Mouse (Mus musculus) CD4-positive, CD25-positive, alpha-beta regulatory T cell, adult 2 months (primary cell): ENCODE measurements at regions not wholly inside any gene's neighbourhood (a gene's known extent, or its start where the extent isn't known, plus 50 kb on each side); places are given as distances from the start of the nearest gene placed in this dataset.
A peak's percentile ranks its signal among the peaks of the same experiment; 100 is the strongest.

Experiments
- DNase-seq: peaks from one replicate; pipeline ENCODE4 v3.0.0-alpha.2; 2012; ENCODE audit warnings: low read depth, low spot score

DNA sequence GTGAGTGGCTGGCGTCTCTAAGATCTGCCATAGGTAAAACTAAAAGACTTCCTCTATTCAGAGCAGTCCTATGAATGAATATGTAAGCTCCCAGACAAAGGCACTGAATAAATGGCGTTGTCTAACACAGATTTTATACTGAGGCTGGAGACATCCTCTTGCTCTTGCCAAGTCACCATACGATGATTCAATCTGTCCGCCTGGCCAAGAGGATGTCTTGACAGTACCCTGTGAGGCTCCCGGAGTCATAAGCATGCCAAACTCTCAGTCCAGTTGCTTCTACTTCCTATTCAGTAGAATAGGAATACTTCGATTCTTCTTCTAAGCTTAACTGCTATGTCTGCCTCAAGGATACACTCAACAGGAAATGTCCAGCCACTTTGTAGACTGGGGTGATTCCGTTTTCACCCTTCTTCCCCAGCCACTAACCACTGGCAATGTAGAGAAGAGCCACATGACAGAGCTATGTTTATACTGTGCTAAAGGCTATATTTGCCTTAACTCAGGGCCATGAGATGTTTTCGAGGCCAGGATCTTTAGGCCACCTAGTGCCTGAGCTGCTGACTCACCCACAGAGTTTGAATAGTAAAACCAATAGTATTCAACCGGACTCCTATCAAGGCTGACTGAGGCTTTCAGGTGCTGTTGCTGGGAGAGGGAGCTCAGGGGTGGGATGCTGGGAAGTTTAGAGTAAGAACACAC is 188.7 kb upstream of the Atp5g3 start:
- no peak for DNase-seq

DNA sequence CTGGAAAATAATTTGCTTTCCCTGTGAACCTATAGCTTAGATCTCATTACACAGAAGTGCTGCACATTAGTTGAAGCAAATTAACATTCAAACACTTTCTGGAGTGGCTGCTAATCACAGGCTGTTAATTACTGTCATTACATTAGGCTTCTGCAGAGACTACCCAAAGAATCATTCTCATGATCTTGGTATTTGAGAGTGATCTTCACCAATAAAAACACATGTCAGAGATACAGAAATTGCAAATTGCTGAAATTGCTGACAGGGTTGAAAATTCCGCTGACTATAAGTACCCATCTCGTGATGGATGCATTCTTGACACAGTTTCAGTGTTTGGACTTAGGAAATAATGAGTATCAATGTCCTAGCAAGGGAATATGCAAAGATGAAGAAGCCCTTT is 185.7 kb upstream of the Atp5g3 start:
- no peak for DNase-seq

DNA sequence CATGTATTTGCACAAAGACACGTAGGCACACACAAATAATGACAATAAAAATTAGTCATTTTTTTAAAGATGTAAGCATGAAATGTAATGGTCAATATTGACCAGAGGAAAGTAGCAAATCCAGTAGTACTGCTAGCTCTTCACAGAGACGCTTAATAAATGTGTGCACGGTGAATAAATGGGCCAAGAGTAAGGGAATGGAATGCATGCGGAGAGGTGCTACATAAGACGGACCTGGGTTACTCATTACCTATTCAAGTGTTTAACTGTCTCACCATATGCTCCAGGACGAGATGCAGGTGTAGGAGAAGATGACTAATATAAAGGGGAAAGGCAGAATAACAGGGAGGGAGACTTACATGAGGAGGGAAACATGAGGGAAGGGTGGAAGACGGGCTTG is 182.4 kb upstream of the Atp5g3 start:
- DNase-seq = no peak

DNA sequence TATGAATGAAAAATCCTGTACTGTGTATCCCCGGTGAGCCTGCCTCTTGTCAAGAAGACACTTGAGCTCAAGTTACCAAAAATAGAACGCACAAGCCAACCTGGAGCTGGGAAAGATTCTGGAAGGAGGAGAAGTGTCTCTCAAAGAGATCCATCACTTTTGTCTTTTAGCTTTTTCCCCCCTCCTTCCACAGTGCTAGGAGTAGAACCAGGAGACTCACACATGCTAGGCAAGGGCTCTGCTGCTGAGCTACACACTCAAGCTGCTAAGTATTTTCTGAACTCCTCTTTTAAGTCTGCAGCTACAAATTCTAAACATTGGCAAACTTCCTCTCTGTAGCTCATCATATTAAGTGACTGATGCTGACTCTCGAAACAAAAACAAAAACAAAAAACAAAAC is 176.2 kb upstream of the Atp5g3 start:
- DNase-seq = no peak

DNA sequence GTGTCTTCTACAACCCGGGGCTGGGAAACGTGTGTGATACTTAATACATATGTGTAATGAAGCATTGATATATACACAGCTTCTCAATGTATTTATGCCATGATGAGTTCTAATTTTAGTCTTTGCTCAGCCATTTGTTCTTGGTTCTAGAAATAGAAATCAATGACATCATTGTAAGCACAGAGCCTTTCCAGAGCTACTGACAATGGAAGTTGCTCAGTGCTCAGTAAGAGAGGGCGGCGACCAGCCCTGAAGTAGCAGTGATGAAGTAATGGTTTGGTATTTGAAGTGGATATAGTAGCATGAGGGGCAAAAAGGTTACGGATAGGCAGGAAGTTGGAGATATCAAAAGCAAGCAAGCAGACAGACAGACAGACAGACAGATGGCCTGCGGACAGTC is 173.8 kb upstream of the Atp5g3 start:
- no peak for DNase-seq

DNA sequence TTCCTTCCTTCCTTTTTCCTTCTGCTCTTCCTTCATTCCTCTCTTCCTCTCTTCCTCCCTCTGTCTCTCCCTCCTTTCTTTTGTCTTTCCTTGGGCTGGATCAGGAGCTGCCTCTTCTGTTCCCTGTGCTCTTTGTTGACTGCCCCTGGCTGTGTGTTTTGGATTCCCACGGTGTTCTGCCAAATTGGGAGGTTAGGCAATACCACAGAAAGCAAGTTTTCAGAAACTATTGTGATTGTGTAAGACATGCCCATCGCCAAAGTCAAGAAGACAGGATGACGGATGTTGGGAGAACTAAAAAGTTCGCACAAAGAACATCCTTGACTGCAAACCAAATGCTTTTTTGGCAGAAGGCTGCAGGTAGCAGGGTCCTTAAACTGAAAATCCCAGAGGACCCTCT is 165.6 kb upstream of the Atp5g3 start:
- no peak for DNase-seq

DNA sequence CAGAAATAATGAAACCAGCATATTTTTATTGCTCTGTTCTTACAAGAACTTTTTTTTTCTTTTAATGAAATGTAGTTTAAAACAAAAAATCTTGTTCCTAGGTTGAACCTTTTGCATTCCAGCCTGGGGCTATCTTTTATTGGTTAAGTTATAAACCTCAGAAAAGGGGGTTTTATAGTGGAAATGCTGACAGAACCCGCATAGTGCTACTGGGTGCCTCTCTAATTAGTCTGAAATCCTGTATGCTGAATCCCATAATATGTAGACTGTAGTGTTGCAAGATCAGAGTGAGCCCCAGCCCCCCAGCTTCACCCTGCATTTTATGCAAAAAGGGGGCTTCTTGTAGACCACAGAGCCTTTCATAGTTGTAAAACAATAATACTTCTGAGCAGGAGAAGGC is 164.4 kb upstream of the Atp5g3 start:
- DNase-seq = no peak

DNA sequence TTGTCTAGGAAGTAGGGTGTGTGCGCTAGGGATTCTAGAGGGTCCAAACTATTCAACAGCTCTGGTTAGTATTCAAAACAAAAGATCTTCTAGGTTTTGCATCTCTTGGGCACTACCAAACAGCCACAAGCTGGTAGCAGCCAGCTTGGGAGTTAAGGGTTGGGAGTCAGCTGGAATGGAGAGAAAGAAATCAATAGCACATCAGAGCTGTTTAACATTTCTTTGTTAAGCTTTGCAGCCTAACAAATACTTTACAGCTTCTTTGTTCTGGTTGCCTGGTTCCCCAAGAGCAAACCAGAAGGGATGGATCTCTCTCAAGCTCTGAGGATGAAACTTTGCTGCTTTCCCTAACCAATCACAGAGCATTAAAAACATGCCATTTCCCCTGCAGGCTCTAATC is 162.3 kb upstream of the Atp5g3 start:
- DNase-seq = no peak

DNA sequence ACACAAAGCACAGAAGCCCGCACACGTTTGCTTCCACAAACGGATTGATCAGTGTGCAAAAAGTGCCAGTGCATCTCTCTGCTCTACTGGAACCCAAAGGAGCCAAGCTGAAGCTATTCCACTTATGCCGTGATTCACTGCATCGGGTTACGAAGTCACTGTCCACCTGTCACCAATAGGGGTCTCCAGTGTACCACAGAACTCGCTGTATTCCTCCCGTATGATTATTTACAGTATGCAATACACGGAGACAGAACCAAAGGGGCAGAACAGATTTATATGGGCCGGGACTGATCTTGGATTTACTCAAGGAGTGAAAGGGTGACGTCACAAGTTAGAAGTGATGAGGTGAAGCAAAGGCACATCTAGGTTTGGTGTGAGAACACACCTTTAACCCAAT is 155.5 kb upstream of the Atp5g3 start:
- DNase-seq = peak; percentile 44

DNA sequence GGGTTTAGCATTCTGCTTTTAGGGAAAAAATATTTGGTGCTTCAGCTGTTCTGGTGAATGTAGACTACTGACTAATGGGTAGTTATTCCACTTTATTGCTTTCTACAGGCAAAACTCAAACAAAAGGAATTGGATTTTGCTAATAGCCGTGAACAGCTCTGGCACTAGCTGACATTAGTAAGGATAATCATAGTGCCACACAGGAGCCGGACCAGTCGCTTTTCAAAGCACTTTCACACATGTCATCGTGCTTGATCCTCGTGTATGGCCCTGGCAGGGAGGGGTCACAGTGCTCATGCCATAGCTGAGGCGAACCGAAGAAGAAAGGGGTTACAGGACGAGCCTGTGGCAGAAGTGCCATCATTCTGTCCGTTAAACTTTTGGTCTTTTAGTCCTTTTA is 153.2 kb upstream of the Atp5g3 start:
- no peak for DNase-seq

DNA sequence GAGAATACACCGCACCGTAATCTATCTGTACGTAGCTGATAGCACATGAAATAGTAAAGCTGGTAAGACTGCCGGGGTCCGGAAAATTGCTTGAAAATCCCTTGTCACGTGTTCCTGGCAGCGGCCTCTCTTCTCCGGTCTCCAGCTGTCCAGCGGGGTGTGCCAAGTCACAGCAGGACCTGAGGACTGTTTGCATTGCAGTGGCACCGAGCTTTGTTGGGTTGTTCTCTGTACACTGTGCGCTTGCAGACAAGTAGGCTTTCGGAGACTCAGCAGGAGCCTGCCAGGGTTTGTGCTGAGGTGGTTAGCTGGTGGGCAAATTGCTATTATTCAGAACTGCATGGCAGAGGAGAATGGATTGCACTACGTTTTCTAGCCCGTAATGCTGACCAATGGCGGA is 152.7 kb upstream of the Atp5g3 start:
- no peak for DNase-seq

DNA sequence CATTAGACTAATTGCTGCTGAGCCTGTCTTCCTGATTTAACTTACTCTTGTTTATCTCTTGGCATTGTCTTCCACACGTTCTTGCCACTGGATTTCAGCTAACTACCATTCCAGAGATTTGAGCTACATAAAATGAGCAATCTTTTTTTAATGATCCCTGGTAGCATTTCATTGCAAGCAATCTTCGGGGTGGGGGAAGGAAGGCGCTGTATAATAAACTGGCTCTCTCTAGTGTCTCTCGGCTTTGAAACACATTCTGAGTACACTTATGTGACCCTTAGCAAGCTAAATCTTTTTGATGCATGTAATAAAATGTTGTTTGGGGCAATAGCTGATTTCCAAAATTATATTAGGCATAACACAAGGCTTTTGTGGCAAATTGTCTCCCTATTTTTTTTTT is 152.2 kb upstream of the Atp5g3 start:
- DNase-seq = no peak

DNA sequence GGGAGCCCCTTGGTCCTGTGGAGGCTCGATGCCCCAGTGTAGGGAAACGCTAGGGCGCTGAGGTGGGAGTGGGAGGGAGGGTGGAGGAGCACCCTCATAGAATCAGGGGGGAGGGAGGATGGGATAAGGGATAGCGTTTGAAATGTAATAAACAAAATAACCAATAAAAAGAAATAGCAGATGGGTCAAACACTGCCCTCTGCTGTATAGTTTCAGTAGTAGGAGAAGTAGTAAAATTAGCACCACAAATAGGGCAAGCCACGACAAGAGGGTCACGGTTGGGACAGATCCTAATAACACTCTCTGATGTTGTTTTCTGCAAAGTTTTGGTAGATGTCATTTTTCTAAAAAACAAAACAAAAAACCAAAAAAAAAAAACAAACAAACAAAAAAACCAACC is 131.3 kb upstream of the Atp5g3 start:
- DNase-seq = no peak

DNA sequence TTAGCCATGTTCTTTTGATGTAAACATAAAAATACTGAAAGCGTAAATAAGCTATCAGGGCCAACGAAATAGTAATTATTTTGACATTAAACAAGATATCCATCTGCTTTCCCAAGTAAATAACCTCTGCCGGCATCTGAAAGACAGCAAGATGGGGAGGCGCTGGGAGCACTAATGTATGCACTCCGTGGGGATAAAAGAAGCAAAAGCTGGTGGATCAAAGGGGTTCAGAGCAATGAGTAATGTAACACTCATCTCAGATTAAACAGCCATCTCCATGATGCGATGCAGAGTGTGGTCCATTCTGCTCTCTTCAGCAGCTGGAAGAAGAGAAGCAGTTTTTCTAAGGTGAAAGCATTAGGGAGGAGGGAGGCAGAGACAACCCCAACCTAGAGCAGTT is 128.5 kb upstream of the Atp5g3 start:
- DNase-seq = no peak

DNA sequence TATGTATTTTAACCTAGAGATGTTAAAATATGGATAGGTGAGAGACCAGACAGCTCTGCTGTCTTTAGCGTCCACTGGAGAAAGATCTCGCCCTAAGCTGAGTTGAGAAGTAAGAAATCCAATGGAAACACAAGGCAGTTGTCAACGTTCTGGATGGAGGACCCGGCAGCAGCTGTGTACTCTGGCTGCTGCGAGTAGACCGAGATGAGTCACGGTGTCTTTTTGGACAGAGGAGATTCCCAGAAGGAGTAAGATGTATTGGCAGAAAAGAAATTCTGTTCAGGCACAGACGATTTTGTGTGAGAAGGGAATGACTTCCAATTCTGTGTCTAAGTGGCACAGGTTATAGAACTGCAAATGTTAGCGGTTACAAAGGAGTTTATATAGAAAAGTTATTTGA is 124.9 kb upstream of the Atp5g3 start:
- DNase-seq = no peak

DNA sequence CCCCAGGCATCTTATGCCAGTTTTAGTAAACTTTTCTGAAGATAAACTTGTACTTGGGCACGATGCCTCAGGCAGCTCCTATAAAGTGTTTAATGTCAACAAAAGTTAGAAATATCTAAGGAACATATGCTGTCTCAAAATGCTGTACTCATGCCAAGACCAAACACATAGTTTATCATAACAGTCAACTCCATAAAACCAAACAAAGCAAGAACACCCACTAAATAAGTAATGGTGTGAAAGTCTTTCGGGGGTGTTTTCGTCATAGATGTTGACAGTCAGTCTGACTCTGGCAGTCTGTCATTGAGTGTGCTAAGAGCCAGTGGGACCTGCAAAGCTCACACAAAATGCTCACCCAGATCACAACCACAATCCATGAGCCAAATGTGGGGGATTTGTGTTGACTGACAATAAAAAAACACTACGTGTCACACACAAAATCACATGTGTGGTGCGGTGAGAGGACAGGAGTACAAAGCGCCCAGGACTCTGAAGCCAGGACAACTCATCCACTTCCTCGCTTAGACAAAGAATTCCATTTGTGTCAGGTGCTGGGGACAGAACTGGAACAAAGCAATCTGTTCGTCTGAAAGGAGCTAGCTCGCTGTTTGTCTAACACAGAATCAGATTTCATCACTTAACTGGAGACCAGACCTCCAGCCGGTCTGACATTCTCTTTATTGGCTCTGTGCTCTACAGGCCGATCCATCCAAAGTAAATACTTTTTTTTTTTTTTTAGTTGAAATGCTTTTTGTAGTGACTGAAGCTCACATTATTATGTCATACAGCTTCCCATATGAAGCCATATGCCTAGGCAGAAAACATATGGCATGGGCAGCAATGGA is 121.3 kb upstream of the Atp5g3 start:
- no peak for DNase-seq

DNA sequence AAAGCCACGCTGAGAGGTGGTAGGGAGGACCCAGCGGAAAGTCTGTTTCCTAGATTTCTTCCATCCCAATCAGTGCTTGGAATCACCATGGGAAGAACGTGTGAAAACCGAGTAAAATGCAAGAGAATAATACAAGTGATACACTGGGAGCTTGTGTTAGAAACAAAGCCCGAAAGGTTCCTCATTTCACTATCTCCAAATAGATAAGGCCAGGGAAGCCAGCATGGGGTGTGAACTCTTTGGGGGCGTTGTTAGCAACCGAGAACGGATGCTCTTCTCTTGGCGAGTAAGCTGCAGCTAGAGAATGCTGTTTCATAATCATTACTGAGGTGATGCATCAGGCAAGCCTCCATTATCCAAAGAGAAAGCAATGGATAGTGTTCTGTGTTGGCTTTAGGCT is 118.8 kb upstream of the Atp5g3 start:
- no peak for DNase-seq

DNA sequence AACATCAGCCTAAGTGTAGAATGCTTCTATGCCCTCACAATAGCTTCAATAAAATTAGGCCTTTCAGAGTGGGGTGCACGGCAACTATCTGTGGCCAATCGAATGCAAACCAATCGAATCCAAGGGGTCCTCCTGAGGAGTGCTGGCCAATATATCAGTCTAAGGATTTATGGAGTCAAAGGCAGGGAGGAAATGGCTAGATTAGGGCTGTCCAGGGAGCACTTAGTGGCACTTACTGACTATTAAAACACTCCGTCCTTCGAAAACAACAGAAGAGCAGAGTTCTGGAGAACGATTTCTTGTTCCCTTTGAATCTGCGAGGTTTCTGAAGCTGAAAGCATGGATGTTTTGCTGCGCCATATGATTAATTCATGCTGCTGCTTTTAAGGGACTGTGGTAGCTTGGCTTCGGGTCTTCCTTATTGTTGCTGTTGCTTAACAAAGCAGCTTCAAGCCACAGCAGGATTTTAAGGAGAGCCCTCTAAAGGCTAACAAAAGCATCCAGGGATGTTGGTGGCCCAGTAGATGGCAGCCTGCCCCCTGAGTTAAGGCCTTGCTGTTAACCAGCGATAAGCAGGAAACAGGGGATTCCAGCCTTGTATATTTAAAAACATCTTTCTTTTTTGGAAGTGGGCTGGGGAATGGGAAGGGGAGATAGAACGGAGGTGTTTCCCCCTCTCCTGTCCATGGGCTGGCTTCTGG is 116.4 kb upstream of the Atp5g3 start:
- DNase-seq = no peak

DNA sequence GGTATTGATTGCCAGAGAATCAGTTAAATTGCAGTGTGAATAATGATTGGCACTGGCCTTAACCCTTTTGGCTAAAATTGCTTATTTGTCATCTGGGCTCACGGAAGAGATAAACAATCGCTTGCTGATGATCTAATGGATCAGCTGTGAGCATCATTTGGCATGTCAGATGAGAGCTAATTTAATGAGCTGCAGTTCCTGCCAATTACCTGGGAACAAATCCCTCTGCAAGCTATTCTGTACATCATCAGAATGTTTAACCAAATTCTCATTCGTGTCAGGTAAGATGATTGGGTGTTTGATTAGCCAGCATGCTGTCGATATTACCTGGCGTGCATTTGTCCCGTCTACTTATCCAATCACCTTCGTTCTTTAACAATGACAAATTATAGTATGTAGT is 104.0 kb upstream of the Atp5g3 start:
- DNase-seq = no peak

DNA sequence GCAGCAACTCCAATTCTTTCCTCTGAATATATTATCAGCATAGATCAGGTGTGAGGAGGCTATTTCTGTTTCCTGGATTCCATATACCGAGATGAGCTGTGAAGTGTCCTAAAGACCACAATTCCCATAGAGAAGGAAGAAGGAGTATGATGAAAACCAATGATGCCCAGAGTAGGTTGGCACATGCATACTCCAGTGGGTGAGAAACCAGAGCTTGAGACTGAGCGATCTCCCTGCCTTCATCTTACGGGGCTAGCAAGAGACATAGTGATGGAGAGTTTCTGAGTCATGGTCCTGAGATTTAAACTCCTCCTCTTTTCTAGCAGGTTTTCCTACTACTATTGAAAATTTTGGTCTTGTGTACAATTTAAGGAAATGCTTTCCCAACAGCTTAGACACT is 103.1 kb upstream of the Atp5g3 start:
- no peak for DNase-seq

DNA sequence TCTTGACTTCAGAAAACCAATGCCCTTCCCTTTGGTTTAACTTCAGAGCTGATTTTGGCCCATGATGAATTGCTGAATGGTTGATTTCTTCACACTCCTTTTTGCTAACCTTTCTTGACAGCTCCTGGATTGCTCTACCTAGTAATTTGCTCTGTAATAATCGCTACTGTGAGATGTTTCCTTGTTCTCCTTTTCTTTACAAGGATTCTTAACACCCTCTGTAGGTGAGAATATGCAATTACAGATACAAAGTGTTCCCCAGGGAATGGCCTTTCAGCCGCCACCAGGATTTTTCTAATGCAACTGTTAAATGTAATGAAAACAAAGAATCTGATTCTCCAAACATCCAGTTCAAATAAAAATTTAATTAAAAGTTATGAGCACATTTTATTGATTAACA is 87.4 kb upstream of the Atp5g3 start:
- DNase-seq = peak; percentile 3

DNA sequence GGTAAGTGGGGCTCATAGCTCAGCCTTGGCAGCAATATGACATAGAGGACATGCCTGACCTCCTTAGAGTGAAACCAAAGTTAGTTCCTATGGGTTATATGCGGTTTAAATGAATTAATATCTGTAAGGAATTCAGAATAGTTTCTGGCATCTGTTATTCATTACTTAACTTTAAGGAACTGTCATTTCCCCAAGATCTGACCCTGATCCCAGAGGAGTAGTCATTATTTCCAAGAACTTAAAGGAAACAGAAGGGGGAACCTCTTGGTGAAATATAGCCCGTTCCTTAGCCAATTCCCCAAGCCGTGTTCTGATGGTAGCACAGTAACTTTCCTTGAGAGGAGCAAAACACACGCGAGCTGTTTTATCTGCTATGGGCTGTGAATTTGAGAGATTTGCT is 85.9 kb upstream of the Atp5g3 start:
- no peak for DNase-seq

DNA sequence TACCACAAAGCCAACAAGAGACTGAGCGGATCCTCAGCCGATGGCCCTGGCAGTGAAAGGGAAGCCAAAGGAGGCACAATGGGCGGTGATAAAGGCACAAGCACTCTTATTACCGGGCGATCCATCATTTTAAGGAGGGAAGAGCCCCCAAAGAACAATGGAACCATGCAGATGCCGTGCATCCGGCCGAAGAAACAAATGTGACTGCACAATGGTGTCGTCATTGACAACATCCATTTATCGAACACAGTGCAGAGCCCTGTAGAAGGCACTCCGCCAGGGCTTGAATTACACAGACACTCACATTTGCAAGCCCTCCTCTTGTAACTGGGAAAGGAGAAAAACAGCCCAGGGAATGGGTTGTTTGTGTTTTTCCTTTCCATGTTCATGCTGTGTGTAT is 80.7 kb upstream of the Atp5g3 start:
- no peak for DNase-seq
